Mouse (Mus musculus): ENCODE measurements at regions not wholly inside any gene's neighbourhood (a gene's known extent, or its start where the extent isn't known, plus 50 kb on each side); places are given as distances from the start of the nearest gene placed in this dataset.

DNA sequence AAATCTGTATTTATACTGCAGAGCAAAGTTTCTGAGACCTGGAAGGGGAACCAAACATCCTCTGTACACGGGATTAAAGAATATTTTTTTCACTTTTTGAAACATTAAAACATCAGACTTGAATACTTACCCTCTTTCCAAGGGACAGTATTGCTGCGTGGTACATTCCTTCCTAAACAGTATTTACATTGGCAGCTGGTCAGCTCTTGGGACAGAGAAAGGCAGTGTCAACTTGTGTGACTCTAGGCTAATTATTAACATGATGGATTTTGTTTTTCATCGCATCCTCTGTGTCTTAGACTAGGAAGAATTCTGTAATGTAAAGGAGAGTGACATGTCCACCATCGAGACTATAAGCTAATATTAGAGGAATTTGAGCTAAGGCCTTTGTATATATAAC is 56.8 kb upstream of the Map4k3 start:
- TF ChIP-seq POLR2A (IDR thresholded peaks at IDR 0.05; ENCODE audit: low read depth, low read length): no peak
- TF ChIP-seq CTCF (IDR thresholded peaks at IDR 0.05; ENCODE audit: extremely low read depth, insufficient read length, insufficient replicate concordance, low read depth, low read length): no peak

Data from small intestine, adult 2 months (tissue).